Mouse (Mus musculus) c-Kit-positive CD71-negative TER-119-negative erythroid progenitor cells, embryonic 14.5 days (primary cell): ENCODE measurements at regions not wholly inside any gene's neighbourhood (a gene's known extent, or its start where the extent isn't known, plus 50 kb on each side); places are given as distances from the start of the nearest gene placed in this dataset.

Source experiments
- DNase-seq: peaks from one replicate; pipeline ENCODE4 v3.0.0-alpha.2; 2013; ENCODE audit warnings: low read depth

DNA sequence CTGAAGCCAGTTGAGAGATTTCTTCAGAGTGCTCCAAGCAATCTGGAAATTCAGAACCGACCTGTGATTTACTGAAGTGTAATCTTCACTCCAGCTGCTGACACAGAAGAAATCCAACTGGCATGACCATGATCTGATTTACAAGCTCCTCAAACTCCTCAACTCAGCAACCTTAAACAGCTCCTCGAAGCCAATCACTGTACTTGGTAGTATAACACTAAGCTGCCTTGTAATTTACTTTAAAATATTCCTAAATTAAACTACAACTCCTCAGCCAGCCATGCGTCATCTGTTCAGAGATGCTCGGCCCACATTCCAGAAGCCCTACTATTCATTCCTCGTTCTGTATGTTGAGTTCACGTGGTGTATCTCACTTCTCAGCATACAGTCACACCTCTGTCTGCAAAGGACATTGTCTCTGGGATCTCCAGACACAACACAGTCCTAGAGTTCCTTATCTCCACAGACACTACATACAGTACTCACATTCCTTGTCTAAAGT lies 116.0 kb upstream of the Smad1 start:
- no peak for DNase-seq

- DNase-seq = no peak
Measured at GRCm38 (mm10) chr8:79514655-79515278, 115.4 kb upstream of the Smad1 start.

- no peak for DNase-seq
Measured at GRCm38 (mm10) chr8:79508597-79508996, 109.3 kb upstream of the Smad1 start.

GRCm38 (mm10) chr8:79505381-79505780 lies 106.1 kb upstream of the Smad1 start:
- no peak for DNase-seq

- no peak for DNase-seq
Measured at GRCm38 (mm10) chr8:79503906-79504305, 104.6 kb upstream of the Smad1 start.

DNA sequence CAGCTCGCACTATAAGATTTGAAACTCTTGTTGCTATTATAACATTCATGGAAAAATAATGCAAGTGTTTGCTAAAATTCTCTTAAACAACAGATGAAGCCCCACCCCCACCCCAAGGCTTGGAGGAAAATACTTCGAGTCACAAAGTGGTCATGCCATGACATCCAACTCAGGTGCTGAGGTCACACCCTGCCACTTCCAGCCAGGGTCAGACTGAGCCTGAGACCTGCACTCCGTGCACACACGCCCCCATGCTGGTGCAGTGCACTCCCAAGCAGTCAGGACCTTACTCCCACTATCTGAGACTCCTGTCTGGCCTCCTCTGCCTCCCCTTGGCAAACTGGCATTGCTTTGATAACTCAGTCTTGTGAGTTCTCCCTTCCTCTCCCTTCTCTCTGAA lies 102.7 kb upstream of the Smad1 start:
- DNase-seq = no peak

DNA sequence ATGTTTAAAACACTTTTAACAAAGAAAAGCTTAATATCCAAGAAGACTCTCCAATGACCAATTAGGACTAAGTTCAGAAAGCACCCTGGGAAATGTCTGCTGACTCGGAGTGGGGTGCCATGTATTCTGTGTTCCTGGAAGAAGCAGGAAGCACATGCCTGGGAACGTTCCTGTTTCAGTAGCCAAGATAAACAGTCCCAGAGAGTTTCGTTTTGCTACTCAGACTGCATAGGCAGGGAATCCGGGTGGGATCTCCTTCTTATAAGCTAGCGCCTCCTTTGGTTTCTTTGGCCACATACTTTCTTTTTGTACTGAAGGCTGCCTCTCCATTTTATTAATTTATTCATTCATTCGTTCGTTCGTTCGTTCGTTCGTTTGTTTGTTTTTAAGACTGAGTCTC lies 101.9 kb upstream of the Smad1 start:
- DNase-seq = no peak

DNA sequence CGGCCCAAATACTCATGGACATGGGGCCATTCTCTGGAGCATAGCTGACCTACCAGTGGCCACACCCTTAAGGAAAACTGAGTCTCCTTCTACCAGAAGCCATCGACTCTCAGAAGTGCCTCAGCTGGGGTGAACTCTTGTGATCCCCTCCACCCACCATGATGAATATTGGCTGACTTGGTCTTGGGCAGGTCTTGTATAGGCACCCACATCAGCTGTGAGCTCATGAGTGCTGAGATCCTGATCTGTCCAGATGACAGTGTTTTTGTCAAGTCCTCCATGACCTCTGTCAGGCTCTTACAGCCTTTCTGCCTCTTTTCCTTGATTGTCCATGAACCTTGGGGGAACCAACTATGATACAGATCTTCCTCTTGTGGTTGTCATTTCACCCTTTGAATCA lies 99.9 kb upstream of the Smad1 start:
- no peak for DNase-seq

GRCm38 (mm10) chr8:79498611-79499010 lies 99.3 kb upstream of the Smad1 start:
- peak; percentile 9 for DNase-seq

DNA sequence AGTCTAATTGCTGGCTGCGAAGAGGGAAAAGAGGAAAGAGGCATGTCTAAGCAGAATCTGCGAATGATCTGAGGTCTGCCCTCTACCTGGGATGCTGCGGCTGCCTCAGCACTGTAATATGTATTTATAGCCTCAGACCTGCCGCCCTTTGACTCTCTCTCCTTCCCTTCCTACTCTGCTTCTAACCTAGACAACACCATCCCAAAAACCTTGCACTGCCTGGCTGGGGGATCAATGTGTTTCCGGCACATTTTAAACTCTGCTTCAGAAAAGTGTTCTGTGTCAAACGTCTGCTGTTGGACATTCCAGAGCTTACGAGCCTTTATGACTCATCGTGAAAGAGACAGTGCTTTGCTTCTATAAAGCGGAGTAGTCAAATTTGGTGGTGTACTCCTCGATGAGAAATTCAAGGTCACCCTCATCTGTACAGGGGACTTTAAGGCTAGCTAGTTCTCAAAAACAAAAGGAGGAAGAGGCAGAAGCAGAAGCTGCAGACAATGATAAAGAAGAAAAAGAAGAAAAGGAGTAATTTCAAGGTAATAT lies 91.9 kb upstream of the Smad1 start:
- DNase-seq = no peak

DNA sequence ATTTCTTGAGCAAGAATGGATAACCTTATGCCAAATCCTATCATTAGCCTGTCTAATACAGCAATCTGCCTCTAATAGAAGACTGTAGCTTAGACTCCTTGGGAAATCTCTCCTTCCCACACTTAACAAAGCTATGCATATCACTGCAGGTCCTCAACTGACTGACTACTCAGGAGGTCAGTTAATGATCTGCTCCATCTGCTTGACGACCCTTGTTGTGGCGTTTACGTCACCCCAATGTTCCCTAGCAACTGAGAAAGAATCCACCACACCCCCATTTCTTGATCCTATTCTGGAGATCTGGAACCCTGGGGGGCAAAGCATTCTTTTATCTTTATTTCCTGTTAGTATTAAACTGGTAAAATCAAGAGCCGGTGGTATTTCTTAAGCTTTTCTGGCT lies 91.4 kb upstream of the Smad1 start:
- DNase-seq = no peak

GRCm38 (mm10) chr8:79488861-79489260 lies 89.5 kb upstream of the Smad1 start:
- peak; percentile 17 for DNase-seq

- no peak for DNase-seq
Measured at GRCm38 (mm10) chr8:79487597-79487996, 88.3 kb upstream of the Smad1 start.

DNA sequence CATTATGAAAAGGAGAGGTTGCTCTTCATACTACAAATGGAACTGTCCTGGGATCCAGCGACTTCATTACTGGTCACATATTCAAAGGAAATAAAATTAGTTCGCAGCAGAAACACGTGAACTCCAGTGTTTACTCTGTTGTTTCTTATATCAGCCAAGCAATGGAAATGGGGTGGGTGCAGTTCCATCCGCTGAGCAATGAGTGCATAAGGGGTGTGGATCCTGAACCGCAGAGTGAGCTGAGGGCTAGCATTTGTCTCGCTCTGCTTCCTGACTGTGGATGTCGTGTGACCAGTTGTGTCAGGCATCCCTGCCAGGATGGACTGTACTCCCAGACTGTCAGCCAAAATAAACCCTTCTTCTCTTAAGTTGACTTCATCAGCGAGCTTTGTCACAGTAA lies 80.0 kb upstream of the Smad1 start:
- no peak for DNase-seq

- no peak for DNase-seq
Measured at GRCm38 (mm10) chr8:79476012-79476411, 76.7 kb upstream of the Smad1 start.

DNA sequence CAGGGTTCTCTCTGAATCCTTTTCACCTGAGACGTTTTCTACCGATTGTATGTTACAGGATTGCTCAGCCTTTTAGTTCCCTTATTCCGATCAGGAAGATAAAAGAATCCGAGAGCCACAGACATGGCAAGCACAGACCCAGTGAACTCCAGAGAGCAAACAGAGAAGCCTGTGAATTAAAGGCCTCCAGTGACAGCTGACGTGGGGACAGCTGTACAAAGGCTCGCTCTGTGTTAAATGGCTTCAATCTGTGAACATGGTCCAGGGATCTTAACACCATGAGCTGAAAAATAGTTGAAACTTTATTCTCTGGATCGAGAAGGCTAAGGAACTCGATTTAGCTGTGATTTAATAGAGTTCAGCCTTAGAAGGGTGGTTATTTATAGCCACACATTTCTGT lies 75.4 kb upstream of the Smad1 start:
- DNase-seq = no peak

DNA sequence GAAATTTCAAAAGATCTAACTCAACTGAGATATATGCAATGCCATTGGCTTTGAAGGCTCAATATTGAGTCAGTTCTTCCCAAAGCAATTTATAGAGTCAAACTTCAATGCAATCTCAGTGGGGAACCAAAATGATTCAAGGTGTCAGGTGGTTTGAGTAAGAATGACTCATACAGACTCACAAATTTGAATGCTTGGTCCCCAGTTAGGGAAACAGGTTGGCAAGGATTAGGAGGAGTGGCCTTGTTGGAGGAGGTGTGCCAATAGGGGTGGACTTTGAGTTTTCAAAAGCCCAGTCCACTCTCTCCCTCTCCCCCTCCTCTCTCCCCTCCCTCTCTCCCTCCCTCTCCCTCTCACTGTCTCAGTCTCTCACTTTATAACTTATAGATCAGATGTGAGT lies 52.8 kb upstream of the Smad1 start:
- DNase-seq = no peak

- no peak for DNase-seq
Measured at GRCm38 (mm10) chr8:79449453-79449852, 50.1 kb upstream of the Smad1 start.
